Mouse (Mus musculus): ENCODE measurements around the gene Pias4. TPM values are rescaled to one million over a fixed set of nuclear protein-coding genes. Genes with fewer than 3 reads are reported as not detected.
A peak's percentile ranks its signal among the peaks of the same experiment; 100 is the strongest.

Gene Pias4
- polyA plus RNA-seq, 1 experiment from 2014 or later, result 49.2 TPM

GRCm38 (mm10) chr10:81139529-81139846 is 28.2 kb downstream of the Pias4 start:
- ATAC-seq (ENCODE audit: low FRiP score, low TSS enrichment) (no peak), DNase-seq (no peak)
- H3K4me2 ChIP-seq (ENCODE audit: low read length), result peak overlapping the region; percentile 71; the same call in 1 of the 2 replicates
- H3K27me3 ChIP-seq (ENCODE audit: control insufficient read depth, insufficient read depth, low read length), result peaks cover 15% of the 10 kb centered on the region
- H3K4me1 ChIP-seq (ENCODE audit: control insufficient read depth, insufficient read depth, low read length), result peaks cover 30% of the 10 kb centered on the region
- H3K36me3 ChIP-seq (ENCODE audit: control insufficient read depth, insufficient read depth, low read length), result peaks cover 12% of the 10 kb centered on the region
- no peak overlapping the region for H3K27ac ChIP-seq (replicated peaks; ENCODE audit: low read depth, low read length)
- H3K4me3 ChIP-seq (replicated peaks; ENCODE audit: low read depth, low read length), result no peak overlapping the region
- WGBS, result 71% methylated on average over 4 of the region's 4 CpGs
- no peaks in the 10 kb centered on the region for H3K9me3 ChIP-seq (ENCODE audit: control insufficient read depth, low read length)
- no peak overlapping the region for H3K9ac ChIP-seq (replicated peaks; ENCODE audit: low read length)

- peaks cover 6% of the 10 kb centered on the region for H3K36me3 ChIP-seq (ENCODE audit: control insufficient read depth, insufficient read depth, low read length)
- ATAC-seq (ENCODE audit: low FRiP score, low TSS enrichment) (no peak), DNase-seq (no peak)
- WGBS, result 60% methylated on average over 11 of the region's 11 CpGs
- peak overlapping the region; percentile 78 for H3K4me3 ChIP-seq (replicated peaks; ENCODE audit: low read depth, low read length)
- H3K4me1 ChIP-seq (ENCODE audit: control insufficient read depth, insufficient read depth, low read length), result peaks cover 30% of the 10 kb centered on the region
- H3K27me3 ChIP-seq (ENCODE audit: control insufficient read depth, insufficient read depth, low read length), result peaks cover 21% of the 10 kb centered on the region
- peak overlapping the region; percentile 82; the same call in 1 of the 2 replicates for H3K27ac ChIP-seq (replicated peaks; ENCODE audit: low read depth, low read length)
- H3K9me3 ChIP-seq (ENCODE audit: control insufficient read depth, low read length), result no peaks in the 10 kb centered on the region
- H3K9ac ChIP-seq (replicated peaks; ENCODE audit: low read length), result peak overlapping the region; percentile 81
- H3K4me2 ChIP-seq (ENCODE audit: low read length), result peak overlapping the region; percentile 71
Observed at GRCm38 (mm10) chr10:81138821-81139528, 28.7 kb downstream of the Pias4 start.

- no peak for ATAC-seq (ENCODE audit: low FRiP score, low TSS enrichment)
- DNase-seq, result peak; percentile 40
- WGBS, result under 1% methylated on average over 18 of the region's 24 CpGs
- peak overlapping the region; percentile 71 for H3K4me2 ChIP-seq (ENCODE audit: low read length)
- peak overlapping the region; percentile 82 for H3K27ac ChIP-seq (replicated peaks; ENCODE audit: low read depth, low read length)
- peak overlapping the region; percentile 81 for H3K9ac ChIP-seq (replicated peaks; ENCODE audit: low read length)
- no peaks in the 10 kb centered on the region for H3K9me3 ChIP-seq (ENCODE audit: control insufficient read depth, low read length)
- peaks cover 30% of the 10 kb centered on the region for H3K4me1 ChIP-seq (ENCODE audit: control insufficient read depth, insufficient read depth, low read length)
- H3K36me3 ChIP-seq (ENCODE audit: control insufficient read depth, insufficient read depth, low read length), result no peaks in the 10 kb centered on the region
- H3K4me3 ChIP-seq (replicated peaks; ENCODE audit: low read depth, low read length), result peak overlapping the region; percentile 78
- H3K27me3 ChIP-seq (ENCODE audit: control insufficient read depth, insufficient read depth, low read length), result peaks cover 28% of the 10 kb centered on the region
Observed at GRCm38 (mm10) chr10:81138131-81138782, 29.5 kb downstream of the Pias4 start.

GRCm38 (mm10) chr10:81137252-81138130 is 30.2 kb downstream of the Pias4 start:
- under 1% methylated on average over 71 of the region's 89 CpGs for WGBS
- H3K4me1 ChIP-seq (ENCODE audit: control insufficient read depth, insufficient read depth, low read length), result peaks cover 30% of the 10 kb centered on the region

GRCm38 (mm10) chr10:81136706-81137231 is 31.0 kb downstream of the Pias4 start:
- WGBS, result 1% methylated on average over 47 of the region's 50 CpGs
- DNase-seq (peak; percentile 88), ATAC-seq (ENCODE audit: low FRiP score, low TSS enrichment) (peak; percentile 55)
- Histone ChIP-seq H3K4me3 (replicated peaks; ENCODE audit: low read depth, low read length) (peak overlapping the region; percentile 78), H3K9ac (replicated peaks; ENCODE audit: low read length) (peak overlapping the region; percentile 77), H3K27me3 (ENCODE audit: control insufficient read depth, insufficient read depth, low read length) (peaks cover 38% of the 10 kb centered on the region), H3K4me1 (ENCODE audit: control insufficient read depth, insufficient read depth, low read length) (peaks cover 30% of the 10 kb centered on the region), H3K27ac (replicated peaks; ENCODE audit: low read depth, low read length) (peak overlapping the region; percentile 89), H3K36me3 (ENCODE audit: control insufficient read depth, insufficient read depth, low read length) (no peaks in the 10 kb centered on the region), H3K4me2 (ENCODE audit: low read length) (peak overlapping the region; percentile 98), H3K9me3 (ENCODE audit: control insufficient read depth, low read length) (no peaks in the 10 kb centered on the region)

More at GRCm38 (mm10) chr10:81137252-81138130, 30.2 kb downstream of the Pias4 start:
- DNase-seq (peak; percentile 98), ATAC-seq (ENCODE audit: low FRiP score, low TSS enrichment) (peak; percentile 93)
- H3K9ac ChIP-seq (replicated peaks; ENCODE audit: low read length), result peak overlapping the region; percentile 81
- H3K27me3 ChIP-seq (ENCODE audit: control insufficient read depth, insufficient read depth, low read length), result peaks cover 34% of the 10 kb centered on the region
- peak overlapping the region; percentile 89 for H3K27ac ChIP-seq (replicated peaks; ENCODE audit: low read depth, low read length)
- H3K4me3 ChIP-seq (replicated peaks; ENCODE audit: low read depth, low read length), result peak overlapping the region; percentile 78
- no peaks in the 10 kb centered on the region for H3K36me3 ChIP-seq (ENCODE audit: control insufficient read depth, insufficient read depth, low read length)
- H3K4me2 ChIP-seq (ENCODE audit: low read length), result peak overlapping the region; percentile 98
- no peaks in the 10 kb centered on the region for H3K9me3 ChIP-seq (ENCODE audit: control insufficient read depth, low read length)

- peak; percentile 12; the same call in 1 of the 2 replicates for ATAC-seq (ENCODE audit: low FRiP score, low TSS enrichment)
- H3K9ac ChIP-seq (replicated peaks; ENCODE audit: low read length), result peak overlapping the region; percentile 77
- peak overlapping the region; percentile 89 for H3K27ac ChIP-seq (replicated peaks; ENCODE audit: low read depth, low read length)
- H3K4me2 ChIP-seq (ENCODE audit: low read length), result peak overlapping the region; percentile 98
- peaks cover 38% of the 10 kb centered on the region for H3K27me3 ChIP-seq (ENCODE audit: control insufficient read depth, insufficient read depth, low read length)
- peak; percentile 84 for DNase-seq
- H3K9me3 ChIP-seq (ENCODE audit: control insufficient read depth, low read length), result no peaks in the 10 kb centered on the region
- peak overlapping the region; percentile 78 for H3K4me3 ChIP-seq (replicated peaks; ENCODE audit: low read depth, low read length)
- WGBS, result under 1% methylated on average over 74 of the region's 86 CpGs
- H3K4me1 ChIP-seq (ENCODE audit: control insufficient read depth, insufficient read depth, low read length), result peaks cover 28% of the 10 kb centered on the region
- H3K36me3 ChIP-seq (ENCODE audit: control insufficient read depth, insufficient read depth, low read length), result no peaks in the 10 kb centered on the region
Observed at GRCm38 (mm10) chr10:81135831-81136705, 31.7 kb downstream of the Pias4 start.

- no peaks in the 10 kb centered on the region for H3K9me3 ChIP-seq (ENCODE audit: control insufficient read depth, low read length)
- peaks cover 22% of the 10 kb centered on the region for H3K4me1 ChIP-seq (ENCODE audit: control insufficient read depth, insufficient read depth, low read length)
- ATAC-seq (ENCODE audit: low FRiP score, low TSS enrichment) (no peak), DNase-seq (peak; percentile 45)
- H3K27ac ChIP-seq (replicated peaks; ENCODE audit: low read depth, low read length), result peak within 1 kb of the TSS; percentile 89
- 2% methylated on average over 41 of the region's 41 CpGs for WGBS
- peak within 1 kb of the TSS; percentile 77 for H3K9ac ChIP-seq (replicated peaks; ENCODE audit: low read length)
- H3K4me2 ChIP-seq (ENCODE audit: low read length), result peak within 1 kb of the TSS; percentile 98
- peaks cover 48% of the 10 kb centered on the region for H3K27me3 ChIP-seq (ENCODE audit: control insufficient read depth, insufficient read depth, low read length)
- H3K4me3 ChIP-seq (replicated peaks; ENCODE audit: low read depth, low read length), result peak within 1 kb of the TSS; percentile 78
- H3K36me3 ChIP-seq (ENCODE audit: control insufficient read depth, insufficient read depth, low read length), result no peaks in the 10 kb centered on the region
Observed at GRCm38 (mm10) chr10:81134966-81135681, 32.6 kb downstream of the Pias4 start, which contains the start of gene Zbtb7a. Zbtb7a (plus strand) TSS chr10:81135220.
